Mouse (Mus musculus): Measurements from ENCODE around the gene Atp6v1d. TPM values are rescaled to one million over a fixed set of nuclear protein-coding genes. Genes with fewer than 3 reads are reported as not detected.
A peak's percentile ranks its signal among the peaks of the same experiment; 100 is the strongest.

Gene Atp6v1d
- total RNA-seq (2021) = 10 to 100 TPM; 64.3 to 67.3 TPM
- long read RNA-seq, experiment 1, transcript Atp6v1d-201 (9 exons, 3,667 nt) = major isoform, 112 of 120 reads
- long read RNA-seq, experiment 1, partial matches to known transcripts = 3 of 120 reads
- long read RNA-seq, experiment 1, other reads (novel, unspliced or antisense) = 5 of 120 reads
- long read RNA-seq, experiment 2, transcript Atp6v1d-201 (9 exons, 3,667 nt) = major isoform, 102 of 107 reads
- long read RNA-seq, experiment 2, partial matches to known transcripts = 2 of 107 reads
- long read RNA-seq, experiment 2, other reads (novel, unspliced or antisense) = 3 of 107 reads

DNA sequence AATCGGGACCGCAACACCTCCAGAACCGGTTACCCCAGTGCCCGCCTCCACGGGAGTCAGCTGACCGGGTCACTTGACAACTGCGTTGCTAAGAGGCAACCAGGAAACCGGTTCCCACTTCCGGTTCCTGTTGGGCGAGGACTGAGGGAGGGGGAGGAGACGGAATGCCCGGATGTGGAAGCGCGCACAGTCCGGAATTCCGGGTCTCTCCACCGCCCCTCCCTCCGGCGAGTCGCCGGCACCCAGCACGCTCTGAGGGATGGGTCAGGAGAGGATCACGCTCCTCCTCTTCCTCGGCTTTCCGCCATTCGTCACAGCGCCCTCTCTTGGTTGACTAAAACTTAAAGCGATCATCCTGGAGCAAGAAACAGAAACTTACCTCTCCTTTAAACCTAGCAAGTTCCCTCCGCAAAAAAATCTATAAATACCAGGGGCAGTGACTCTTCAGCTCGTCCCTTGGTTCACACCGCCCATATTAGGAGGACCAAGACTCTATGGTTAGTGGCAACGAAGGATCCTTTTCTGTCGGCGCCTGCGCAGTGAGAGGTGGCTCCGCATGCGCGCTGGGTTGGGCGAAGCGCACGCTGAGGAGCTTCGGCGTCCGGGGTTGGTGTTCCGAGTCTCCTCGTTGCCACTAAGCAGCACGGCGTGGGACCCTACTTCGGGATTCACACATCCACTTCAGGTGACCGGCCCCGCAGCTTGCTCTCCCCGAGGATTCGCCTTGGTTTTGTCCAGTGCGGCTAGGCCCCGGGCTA is at the start of gene Atp6v1d, which contains the start of gene Eif2s1:
Atp6v1d (minus strand) TSS at position 143 of the 758 bp plus-strand sequence.
Eif2s1 (plus strand) TSS at position 324 of the 758 bp plus-strand sequence.
- DNase-seq (ENCODE audit: low spot score) = peak; percentile 99

DNA sequence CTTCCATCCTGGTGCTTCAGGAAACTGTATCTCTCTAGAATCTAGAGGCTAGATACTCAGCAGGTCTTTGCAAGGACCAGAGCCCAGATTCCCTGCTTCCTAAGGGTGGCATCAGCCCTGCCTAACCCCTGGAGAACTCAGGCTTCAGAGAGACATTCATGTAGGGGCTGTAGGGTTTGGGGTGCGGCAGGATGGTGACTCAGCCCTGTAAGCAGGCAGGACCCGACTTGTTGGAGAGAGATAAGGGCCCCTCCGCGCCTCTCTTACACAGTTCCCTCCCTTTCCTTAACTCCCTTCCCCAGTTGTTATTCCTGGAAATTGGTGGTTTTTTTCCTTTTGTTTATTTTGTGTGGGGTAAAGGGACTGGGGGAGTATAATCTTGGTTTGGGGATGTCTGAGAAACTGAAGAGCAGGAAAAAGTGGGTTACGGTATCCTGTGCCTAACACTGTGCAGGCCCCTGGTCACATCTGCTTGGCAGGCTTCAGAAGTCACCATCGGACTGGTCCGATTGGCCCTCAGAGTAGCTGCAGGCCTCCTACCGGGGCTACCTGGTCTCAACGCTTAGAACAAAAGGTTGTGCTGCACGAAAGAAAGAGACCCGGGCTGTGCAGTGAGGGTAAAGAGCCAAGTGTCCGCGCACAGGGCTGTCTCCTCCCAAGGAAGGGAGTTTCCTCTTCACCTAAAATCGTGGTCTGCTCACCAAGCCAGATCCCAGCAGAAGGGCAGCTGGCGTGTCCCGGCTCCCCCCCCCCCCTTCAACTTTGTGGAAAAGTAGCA is 49.4 kb upstream of the Atp6v1d start:
- no peak for DNase-seq (ENCODE audit: low spot score)

DNA sequence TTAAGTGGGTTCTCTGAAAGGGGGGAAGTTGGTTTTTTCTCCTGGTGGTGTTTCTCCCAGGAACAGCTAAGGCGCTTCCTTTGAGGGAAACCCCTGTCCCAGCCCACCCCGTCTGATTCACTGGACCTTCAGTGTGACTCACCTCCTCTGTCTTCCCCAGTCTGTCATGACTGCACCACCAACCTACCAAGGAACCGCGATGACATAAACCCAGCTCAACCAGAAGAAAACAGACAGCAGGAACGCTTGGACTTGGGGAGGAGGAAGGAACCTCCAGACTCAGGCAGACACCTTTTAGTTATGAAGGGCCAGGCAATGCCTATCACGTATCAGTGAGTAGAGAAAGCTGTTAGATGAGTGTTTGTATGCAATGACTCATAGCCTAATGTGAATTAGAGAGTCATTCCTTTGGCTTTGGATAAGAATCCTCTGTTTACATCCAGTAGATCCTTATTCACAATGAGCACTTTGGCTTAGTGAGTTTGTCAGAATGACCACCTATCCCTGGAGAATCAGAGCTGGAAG is 46.7 kb upstream of the Atp6v1d start:
- DNase-seq (ENCODE audit: low spot score) = no peak

DNA sequence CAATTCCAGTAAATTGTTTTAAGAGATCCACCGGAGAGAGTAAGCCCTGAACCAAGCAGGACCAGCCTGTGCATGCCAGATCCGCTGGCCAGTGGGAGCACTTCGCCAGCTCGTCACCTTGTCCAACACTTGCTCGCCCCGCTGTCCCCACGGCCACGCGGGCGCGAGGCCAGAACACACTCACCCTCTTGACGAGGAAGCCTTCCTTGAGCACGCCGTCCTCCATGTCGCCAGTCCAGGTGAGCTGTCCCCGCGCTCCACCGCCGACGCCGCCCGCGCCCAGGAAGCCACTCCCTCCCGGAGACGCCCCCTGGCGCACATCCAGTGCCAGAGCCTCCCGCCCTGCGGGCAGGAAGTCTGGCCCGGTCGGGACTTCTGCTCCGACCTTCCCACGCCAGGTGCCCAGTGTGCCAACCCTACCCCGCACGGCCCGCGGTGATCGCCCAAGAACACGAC is 45.3 kb upstream of the Atp6v1d start, which contains the start of gene Plek2:
Plek2 (minus strand) TSS at position 258 of the 456 bp plus-strand sequence.
- peak; percentile 38 for DNase-seq (ENCODE audit: low spot score)

DNA sequence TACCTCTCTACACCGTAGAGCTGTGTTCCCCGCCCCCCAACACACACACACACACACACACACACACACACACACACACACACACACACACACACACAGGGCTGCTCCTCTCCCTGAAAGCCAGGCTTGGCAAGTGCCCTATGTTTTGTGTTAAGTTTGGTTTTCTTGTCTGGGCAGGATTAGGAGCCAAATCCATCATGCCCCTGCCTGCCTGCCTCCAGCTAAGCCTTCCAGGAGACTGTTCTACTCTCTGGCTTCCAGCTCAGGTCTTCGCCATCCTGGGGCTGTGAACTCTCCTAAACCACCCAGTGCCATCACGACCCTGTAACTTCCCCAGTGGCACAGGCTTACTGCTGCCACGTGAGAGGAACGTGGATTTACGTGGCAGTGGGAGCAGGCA is 43.1 kb upstream of the Atp6v1d start:
- DNase-seq (ENCODE audit: low spot score) = no peak

DNA sequence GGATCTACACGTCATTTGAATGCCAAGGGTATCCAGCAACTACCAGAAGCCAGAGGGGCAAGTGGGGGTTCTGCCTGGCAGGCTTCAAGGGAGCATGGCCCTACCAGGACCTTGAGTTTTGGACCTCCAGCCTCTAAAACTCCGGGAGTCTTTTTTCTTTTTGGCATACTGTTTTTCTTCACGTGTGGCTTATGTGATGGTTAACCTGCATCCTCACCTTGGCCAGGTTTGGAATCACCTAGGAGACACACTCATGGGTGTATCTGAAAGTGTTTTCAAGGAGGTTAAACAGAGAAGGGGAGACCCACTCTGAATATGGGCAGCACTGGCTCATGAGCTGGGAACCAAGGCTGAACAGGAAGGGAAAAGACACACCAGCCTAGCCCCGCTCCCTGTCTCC is 41.9 kb upstream of the Atp6v1d start:
- no peak for DNase-seq (ENCODE audit: low spot score)

DNA sequence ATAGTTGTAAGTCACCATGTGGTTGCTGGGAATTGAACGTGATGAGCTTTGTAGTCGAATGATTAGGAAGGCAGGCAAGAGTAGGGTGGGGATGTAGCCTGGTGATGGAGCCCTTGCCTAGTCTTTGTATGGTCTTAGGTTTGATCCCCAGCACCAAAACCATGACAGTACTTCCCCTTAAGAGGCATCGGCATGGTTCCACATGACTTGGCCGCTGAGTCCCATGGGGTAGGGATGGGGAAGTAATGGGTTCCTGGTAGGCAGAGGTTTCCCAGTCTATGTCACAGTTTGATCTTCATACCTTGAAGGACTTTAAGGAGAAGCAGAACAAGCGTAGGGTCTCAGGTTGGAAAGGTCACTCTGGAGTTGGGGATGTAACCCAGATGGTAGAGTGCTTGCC is 40.0 kb upstream of the Atp6v1d start:
- DNase-seq (ENCODE audit: low spot score) = no peak

DNA sequence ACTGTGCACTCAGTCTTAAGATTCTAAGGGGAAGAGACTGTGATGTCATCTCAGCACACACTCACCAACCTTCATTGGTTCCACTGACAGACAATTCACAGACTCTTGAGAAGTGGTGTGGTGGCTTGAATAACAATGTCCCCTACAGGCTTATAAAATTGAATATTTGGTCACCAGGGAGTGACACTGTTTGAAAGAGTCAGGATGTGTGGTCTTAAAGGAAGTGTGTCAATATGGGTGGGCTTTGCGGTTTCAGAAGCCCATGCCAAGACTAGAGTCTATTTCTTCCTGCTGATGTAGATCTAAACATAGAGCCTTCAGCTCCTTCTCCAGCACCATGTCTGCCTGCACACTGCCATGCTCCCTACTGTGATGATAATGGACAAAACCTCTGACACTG is 36.4 kb upstream of the Atp6v1d start:
- no peak for DNase-seq (ENCODE audit: low spot score)

DNA sequence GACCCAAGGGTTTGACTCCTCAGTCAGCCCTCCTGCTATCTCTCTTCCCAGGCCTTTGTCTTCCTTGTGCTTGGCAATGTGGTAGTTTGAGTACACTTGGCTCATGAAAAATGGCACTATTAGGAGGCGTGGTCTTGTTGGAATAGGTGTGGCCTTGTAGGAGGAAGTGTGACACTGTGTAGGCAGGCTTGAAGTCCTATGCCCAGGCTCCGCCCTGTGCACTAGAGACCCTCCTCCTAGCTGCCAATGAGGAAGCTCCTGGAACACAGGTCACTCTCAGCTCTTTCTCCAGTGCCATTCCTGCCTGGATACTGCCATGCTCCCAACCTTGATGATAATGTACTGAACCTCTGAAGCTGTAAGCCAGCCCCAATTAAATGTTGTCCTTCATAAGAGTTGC is 29.7 kb upstream of the Atp6v1d start:
- DNase-seq (ENCODE audit: low spot score) = no peak

DNA sequence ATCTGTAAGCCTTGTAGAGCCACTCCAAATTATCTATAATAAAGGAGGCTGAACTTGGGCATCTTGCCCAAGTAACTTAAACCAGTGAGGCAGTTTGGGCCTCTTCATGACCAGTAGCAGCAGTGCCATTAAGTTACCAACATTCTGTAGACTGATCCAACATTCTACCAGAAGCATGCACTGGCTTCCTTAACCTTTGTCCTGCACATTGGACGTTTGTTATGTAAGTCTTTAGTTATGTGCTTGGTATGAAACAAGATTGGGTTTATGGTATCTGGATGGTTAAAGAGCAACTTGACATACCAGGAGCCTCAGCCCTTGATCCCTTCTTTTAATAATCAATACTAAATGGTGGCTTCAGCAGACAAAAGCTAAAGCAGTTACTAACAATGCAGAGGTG is 28.6 kb upstream of the Atp6v1d start:
- no peak for DNase-seq (ENCODE audit: low spot score)

DNA sequence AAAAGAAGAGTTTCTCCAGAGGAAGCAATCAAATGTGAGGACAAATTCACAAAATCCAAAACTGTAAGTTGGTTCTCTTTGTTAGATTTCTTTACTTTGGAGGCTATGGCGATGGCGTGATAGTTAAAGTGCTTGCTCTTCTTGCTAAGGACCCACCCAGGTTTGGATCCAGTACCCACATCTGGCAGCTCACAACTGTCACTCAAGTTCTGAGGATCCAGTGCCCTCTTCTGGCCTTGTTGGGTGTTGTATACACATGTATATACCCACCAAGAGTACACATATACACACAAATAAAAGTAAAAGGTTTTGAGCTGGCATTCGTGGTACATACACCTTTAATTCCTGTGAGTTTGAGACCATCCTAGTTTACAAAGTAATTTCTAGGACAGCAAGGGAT is 13.1 kb upstream of the Atp6v1d start:
- no peak for DNase-seq (ENCODE audit: low spot score)

DNA sequence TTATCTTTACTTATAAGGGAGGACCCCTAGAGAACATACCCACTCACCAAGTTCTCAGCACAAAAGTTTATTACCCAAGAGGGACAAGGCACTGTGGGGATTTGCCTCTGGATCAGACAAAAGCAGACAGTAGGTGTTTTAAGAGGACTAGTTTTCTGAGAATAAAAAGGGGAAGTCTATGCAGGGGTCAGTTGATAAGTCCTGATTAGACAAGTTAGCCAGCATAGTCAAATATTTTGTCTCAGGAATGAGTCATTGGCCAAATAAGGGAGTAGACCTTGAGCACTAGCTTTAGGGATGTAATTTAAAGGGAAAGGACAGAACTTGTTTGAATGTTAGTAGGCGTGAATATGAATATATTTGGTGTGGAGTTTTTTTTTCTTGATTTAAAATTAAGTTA is 6.7 kb upstream of the Atp6v1d start:
- no peak for DNase-seq (ENCODE audit: low spot score)

DNA sequence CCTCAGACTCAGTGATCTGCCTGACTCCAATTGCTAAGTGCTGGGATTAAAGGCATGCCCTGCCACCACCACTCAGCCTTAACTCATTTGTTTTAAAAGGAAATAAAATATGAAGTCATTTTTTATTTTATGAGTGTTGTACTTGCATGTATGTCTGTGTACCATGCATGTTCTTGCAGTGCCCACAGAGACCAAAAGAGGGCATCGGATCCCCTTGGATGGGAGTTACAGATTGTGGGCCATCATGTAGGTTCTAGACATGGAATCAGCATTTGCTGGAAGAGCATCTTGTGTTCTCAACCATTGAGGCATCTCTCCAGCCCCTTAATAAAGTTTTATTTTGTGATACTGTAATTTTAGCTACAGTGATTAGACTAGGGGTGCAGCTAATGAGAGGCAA is 4.0 kb upstream of the Atp6v1d start:
- no peak for DNase-seq (ENCODE audit: low spot score)

DNA sequence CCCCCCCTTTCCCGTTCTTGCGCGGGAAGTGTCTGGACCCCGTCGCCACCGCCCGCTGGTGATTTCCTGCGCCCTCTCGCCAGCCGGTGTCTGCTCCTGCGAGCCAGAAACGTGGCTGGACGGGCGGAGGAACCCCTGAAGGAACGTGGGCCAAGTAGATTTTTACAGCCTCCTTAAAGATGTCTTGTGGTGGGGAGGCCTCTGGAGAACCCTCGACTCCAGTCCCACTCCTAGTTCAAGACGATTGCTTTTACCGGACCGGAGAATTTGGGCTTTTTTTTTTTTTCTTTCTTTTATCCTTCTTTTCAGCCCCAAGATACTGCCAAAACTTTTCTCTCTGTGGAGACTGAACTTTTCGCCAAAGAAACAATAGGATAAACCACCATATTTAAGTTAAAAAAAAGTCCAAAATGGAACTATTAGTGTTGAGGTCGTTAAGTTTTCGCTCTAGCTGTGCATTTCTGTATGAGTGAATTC is 854 bp upstream of the Atp6v1d start:
- DNase-seq (ENCODE audit: low spot score) = no peak

DNA sequence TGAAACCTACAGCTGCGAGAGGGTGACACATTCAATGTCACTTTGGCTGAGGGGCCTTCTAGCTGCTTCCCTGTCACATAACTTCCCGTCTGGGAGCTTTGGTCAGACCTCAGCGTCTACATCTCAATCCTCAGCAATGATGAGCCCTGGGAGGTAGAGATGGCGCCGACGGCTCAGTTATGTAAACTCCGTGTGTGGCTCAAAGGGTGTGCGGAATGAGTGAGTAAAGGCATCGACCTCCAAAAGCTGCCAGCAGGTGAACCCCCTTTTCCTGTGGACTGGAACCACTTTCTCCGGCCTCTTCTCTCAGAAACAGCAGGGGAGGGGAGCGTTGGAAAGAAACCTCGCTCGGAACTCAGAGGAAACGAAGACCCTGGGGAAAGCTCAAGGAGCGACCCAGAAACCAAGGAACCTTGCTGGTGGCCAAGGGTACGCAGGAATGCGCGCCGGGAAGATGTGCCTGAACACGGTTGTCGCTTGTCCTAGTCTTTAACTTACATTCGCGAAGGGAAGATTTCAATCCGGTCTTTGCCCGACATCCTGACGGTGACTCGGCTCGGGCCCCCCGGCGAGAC is 430 bp downstream of the Atp6v1d start:
- DNase-seq (ENCODE audit: low spot score) = no peak

DNA sequence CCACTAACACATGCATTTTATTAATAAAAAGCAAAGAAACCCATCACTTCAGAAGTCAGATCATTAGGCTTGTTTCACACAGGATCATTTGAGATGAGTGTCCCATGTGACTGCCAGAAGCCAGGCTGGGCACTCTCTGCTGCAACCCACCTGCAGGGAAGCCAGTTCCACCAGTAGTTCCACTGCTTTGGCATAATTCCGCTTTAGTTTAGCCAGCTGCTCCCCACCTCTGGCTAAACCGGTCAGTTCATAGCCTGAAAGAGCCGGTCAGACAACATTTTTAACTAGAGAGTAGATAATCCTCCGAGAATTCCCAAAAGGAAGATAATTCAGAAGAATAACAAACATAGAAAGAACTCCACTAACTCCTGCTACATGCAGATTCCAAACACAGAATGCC is 13.2 kb downstream of the Atp6v1d start:
- DNase-seq (ENCODE audit: low spot score) = no peak

DNA sequence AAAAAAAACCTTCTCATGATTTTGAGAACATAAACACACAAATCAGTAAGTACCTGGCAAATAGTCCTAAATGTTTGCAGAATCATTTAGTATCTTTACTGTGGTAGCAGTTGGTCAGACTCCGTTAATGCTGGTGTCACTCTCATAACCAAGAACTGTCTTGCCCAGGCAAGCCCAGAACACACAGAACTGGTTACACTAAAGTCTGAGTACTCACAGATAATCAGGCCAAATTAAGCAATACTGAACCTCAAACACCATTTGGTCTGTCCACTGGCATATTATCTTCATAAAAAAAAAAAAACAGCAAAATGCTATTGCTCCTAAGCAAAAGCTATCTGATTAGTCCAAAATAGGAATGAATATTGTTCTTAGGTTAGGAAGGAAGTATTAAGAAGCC is 19.0 kb downstream of the Atp6v1d start:
- DNase-seq (ENCODE audit: low spot score) = no peak

DNA sequence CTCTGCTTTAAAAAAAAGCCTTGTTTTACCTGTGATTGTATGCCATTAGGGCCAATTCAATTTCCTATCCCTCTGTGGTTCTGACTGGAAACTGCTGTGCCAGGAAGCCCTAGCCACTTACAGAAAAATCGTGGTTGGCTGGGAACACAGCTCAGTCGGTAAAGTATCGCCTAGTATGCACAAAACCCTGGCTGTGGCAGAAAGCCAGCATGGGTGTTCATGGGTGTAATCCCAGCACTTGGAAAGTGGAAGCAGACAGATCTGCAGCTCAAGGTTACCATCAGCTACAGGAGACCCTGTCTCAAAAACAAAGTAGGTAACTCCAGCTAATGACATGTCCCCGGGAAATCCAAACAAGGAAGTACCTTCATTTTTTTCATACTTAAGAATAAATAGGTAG is 21.5 kb downstream of the Atp6v1d start:
- no peak for DNase-seq (ENCODE audit: low spot score)

DNA sequence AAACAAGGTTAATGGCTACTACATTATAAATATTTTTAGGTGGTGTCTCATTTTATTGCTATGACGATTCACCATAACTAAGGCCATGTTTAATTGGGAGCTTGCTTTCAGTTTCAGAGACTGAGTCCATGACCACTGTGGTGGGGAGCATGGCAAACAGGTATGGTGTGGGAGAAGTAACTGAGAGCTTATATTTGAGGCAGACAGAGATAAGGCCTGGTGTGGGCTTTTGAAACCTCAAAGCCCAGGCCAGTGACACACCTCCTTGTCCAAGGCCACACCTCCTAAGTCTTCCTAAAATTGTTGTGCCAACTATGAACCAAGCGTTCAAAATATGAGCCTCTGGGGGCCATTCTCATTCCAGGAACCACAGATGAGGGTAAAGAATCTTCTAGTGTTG is 26.9 kb downstream of the Atp6v1d start:
- DNase-seq (ENCODE audit: low spot score) = no peak

DNA sequence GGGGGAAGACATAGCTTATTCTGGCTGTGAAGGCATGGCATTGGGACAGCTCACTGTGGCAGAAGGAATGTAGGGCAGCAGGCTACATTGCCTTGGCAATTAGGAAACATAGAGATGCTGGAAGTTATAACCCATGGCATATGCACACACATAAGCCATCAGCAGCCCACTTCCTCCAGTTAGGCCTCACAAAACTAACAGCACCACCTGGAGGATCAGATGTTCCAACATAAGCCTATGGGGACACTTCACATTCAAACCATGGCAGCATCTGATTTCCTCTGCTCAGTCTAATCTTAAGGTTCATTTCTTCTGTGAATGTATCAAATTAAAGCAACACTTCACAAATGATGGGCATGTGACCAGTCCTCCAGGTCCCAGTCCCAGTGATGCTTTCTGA is 47.0 kb downstream of the Atp6v1d start:
- no peak for DNase-seq (ENCODE audit: low spot score)

DNA sequence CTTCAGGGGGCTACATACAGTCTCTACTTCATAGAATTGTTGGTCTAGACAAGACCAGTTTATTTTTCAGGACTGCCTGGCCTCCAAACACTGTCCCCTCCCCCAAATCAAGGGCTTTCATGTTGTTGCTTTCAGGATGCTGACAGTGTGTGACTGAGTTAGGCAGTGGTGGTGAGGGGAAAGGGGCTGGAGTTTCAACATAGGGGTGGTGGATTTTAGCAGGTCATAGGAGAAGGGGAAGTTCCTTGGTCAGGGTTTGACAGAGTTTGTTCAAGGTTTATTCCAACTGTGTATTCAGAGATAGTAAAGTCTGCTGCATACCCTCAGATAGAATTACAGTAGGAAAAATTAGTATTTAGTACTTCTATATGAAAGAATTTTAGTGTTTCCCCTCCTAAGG is 59.6 kb downstream of the Atp6v1d start:
- DNase-seq (ENCODE audit: low spot score) = no peak

Data from gastrocnemius, adult 18-20 months (tissue).